Mouse (Mus musculus): ENCODE measurements around the gene Syk.

Syk gene

DNA sequence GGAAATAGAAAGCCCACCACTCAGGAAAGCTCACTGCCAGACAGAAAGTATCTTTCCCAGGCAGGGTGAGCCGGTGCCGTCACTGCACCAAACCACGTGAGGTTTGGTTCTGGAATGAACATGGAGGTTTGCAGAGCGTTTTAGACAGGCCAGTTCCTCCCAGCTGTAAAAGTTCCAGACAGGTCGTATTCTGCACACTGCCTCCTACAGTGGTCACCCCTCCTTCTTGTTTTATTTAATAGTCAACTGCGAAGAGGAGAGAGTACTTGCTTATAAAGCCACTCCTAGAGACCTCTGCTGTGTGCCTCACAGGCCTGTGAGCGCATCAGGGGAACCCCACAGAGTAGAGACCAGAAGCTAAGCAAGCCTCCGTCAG, 69.3 kb downstream of the Syk start:
- no peak for DNase-seq

- no peak for DNase-seq
Observed at GRCm38 (mm10) chr13:52654081-52654829, 71.3 kb downstream of the Syk start.

DNA sequence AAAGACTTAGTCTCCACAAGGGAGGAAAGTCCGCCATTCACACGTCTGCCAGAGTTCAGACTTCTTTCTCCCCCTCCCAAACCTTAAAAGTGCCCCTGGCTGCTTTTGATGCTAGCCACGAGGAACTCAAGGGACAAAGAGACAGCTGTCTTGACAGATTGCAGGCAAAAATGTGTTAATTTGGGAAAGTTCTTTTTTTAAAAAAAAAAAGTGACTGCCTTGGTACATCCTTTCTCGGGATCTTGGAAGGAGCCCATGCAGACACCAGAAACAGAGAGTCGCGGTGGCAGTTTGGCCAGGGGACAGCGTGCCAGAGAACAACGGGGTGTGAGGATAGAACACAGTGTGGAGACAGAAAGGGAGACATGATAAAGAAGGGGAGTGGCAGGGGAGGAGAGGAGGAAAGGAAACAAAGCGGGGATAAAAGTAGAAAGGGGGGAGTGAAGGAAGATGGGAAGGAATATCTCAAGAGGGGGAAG, 71.9 kb downstream of the Syk start:
- no peak for DNase-seq

GRCm38 (mm10) chr13:52657966-52658365, 75.0 kb downstream of the Syk start:
- no peak for DNase-seq

GRCm38 (mm10) chr13:52658477-52658876, 75.5 kb downstream of the Syk start:
- peak; percentile 58 for DNase-seq

- no peak for DNase-seq
Observed at GRCm38 (mm10) chr13:52659171-52659665, 76.2 kb downstream of the Syk start.

- no peak for DNase-seq
Observed at GRCm38 (mm10) chr13:52669889-52670288, 86.9 kb downstream of the Syk start.

- no peak for DNase-seq
Observed at GRCm38 (mm10) chr13:52673272-52673671, 90.3 kb downstream of the Syk start.

DNA sequence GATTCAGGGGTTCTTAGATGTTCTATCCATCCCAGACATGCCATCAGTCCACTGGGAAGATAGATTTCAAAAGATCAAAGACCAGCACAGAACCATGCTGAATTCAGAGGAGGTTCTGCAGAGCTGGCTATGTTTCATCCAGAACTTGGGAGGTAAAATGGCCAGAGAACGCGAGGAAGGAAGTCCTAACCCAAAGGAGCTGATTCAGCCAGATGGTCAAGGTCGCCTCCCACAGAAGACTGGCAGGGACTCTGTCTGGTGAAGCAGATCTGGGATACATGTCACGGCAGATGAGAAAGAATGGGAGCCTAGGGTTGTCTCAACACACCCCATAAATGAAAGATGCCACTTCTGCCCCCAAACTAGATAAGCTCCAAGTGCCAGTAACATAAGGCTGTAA, 90.9 kb downstream of the Syk start:
- no peak for DNase-seq

DNA sequence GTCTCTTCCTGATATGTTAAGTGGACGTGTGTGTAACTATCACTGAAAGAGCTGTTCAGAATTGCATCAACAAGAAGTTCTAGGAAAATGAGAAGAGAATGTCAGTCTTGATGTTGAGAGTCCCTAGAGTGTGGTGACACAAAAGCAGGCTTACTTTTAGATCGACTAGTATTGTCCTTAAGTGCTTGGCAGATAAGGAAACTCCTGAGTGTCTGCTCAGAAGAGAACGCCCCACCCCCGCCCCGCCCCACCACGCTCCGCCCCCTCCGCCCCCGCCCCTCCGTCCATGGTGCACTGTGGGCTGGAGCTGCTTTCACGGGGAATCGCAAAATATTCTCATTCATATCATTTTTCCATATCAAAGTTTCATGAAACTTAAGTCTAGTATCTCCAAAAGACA, 91.9 kb downstream of the Syk start:
- DNase-seq, result no peak

DNA sequence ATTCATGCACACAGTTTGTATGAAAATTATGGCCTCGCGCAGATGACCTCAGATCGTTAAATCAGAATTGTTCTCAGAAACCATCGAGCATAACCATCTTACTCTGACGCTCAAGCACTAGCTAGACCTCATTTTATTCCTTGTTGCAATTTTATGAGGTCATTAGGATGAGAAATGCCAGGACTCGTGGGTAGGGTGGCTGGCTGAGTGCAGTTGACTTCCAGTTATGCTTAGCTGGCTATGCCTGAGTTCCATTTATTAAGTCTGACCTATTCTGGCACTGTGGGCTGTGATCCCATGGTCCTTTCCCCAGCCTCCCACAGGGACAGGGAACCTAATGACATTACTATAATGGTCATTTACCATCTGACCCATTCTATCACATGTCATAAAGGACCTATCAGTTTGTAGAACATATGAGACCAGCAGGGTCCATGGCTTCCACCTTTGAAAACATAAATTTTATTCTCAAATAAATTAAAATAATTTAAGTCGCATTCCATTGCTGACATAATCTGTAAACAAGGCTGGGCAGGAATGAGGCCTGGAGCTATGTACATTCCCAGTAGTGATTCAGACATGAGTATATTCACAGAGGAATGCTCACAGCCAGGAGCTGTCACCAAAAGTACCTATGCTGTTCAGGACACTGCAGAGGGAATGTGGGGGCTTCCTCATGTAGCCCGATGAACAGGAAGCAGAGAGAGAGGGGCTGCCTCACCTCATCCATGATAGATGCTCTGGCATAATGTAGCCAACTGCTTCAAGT, 92.7 kb downstream of the Syk start:
- DNase-seq, result no peak

GRCm38 (mm10) chr13:52676671-52677445, 93.9 kb downstream of the Syk start:
- no peak for DNase-seq

- DNase-seq, result peak; percentile 46
Observed at GRCm38 (mm10) chr13:52679906-52680305, 96.9 kb downstream of the Syk start.

DNA sequence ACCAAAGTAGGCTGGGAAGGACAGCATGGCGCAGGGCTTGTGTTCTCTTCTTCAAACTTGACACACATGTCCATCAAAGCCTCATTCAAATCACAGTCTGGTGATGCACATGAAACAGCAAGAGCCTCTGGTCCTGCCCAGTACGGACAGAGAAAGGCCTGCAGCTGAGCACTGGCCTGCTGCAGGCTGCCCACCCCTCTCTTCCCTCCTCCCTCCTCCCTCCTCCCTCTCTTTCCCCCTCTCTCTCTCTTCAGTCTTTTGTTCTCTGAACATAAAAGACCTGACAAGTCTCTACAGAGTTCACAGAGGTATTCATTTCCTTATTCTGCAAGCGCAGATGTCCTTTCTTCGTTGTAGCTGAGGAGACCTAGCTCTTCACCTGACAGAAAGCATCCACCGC, 99.1 kb downstream of the Syk start:
- DNase-seq, result no peak

GRCm38 (mm10) chr13:52690425-52690824, 107.5 kb downstream of the Syk start:
- no peak for DNase-seq

GRCm38 (mm10) chr13:52692311-52692710, 109.3 kb downstream of the Syk start:
- no peak for DNase-seq

- no peak for DNase-seq
Observed at GRCm38 (mm10) chr13:52694857-52695256, 111.9 kb downstream of the Syk start.

Measured in right cerebral cortex, postnatal 14 days (tissue).